Mouse (Mus musculus): ENCODE results near the gene Parp16.

- TF ChIP-seq EP300 (IDR thresholded peaks at IDR 0.05; ENCODE audit: insufficient read depth, low read depth, low read length) = no peak
- TF ChIP-seq CTCF (IDR thresholded peaks at IDR 0.05; ENCODE audit: low read depth, low read length) = no peak
- no peak for TF ChIP-seq POLR2A (IDR thresholded peaks at IDR 0.05; ENCODE audit: insufficient read depth, low read length)
Observed at GRCm38 (mm10) chr9:65199723-65200122, 4.6 kb downstream of the Parp16 start.
